Mouse (Mus musculus): ENCODE results near the gene Senp7. TPM values are rescaled to one million over a fixed set of nuclear protein-coding genes. Genes with fewer than 3 reads are reported as not detected.
"Not testable (repeated sequence)": the region's sequence is repeated elsewhere in the genome, so short reads cannot be mapped to it uniquely, and the experiment has no call there.

Gene Senp7
- polyA plus RNA-seq, 1 experiment from 2014 or later: 47.5 TPM

GRCm38 (mm10) chr16:56116155-56116554, 68.0 kb downstream of the Senp7 start:
- Histone ChIP-seq H3K9me3 (peaks cover 6% of the 10 kb centered on the region; the same call in 1 of the 2 replicates), H3K4me2 (replicated peaks) (no peak overlapping the region), H3K27me3 (no peaks in the 10 kb centered on the region), H3K4me3 (no peak overlapping the region), H3K4me1 (0 out of 2 replicates have a peak, but pooled peaks cover 8% of the 10 kb centered on the region), H3K36me3 (peaks cover 34% of the 10 kb centered on the region), H3K9ac (no peak overlapping the region), H3K27ac (no peak overlapping the region)
- ATAC-seq (ENCODE audit: low FRiP score, low read depth): no peak
- 92% methylated on average over 5 of the region's 5 CpGs for WGBS

GRCm38 (mm10) chr16:56117327-56118180, 69.4 kb downstream of the Senp7 start:
- Histone ChIP-seq H3K4me1 (0 out of 2 replicates have a peak, but pooled peaks cover 8% of the 10 kb centered on the region), H3K27me3 (no peaks in the 10 kb centered on the region), H3K4me2 (replicated peaks) (no peak overlapping the region), H3K9ac (no peak overlapping the region), H3K27ac (no peak overlapping the region; the same call in 1 of the 2 replicates), H3K9me3 (peaks cover 6% of the 10 kb centered on the region; the same call in 1 of the 2 replicates), H3K36me3 (peaks cover 29% of the 10 kb centered on the region), H3K4me3 (no peak overlapping the region)
- ATAC-seq (ENCODE audit: low FRiP score, low read depth): peak; percentile 57; the same call in 1 of the 2 replicates
- 50% methylated on average over 10 of the region's 10 CpGs for WGBS

GRCm38 (mm10) chr16:56122517-56122916, 74.4 kb downstream of the Senp7 start:
- no peak overlapping the region for H3K4me2 ChIP-seq (replicated peaks)
- H3K4me3 ChIP-seq: no peak overlapping the region
- ATAC-seq (ENCODE audit: low FRiP score, low read depth): no peak
- no peak overlapping the region for H3K9ac ChIP-seq
- H3K27me3 ChIP-seq: no peaks in the 10 kb centered on the region
- WGBS: 86% methylated on average over 5 of the region's 5 CpGs
- H3K4me1 ChIP-seq: 0 out of 2 replicates have a peak, but pooled peaks cover 8% of the 10 kb centered on the region
- H3K9me3 ChIP-seq: no peaks in the 10 kb centered on the region
- peaks cover 39% of the 10 kb centered on the region for H3K36me3 ChIP-seq
- no peak overlapping the region for H3K27ac ChIP-seq

GRCm38 (mm10) chr16:56124045-56124444, 75.9 kb downstream of the Senp7 start:
- Histone ChIP-seq H3K4me3 (no peak overlapping the region), H3K4me1 (no peaks in the 10 kb centered on the region), H3K9me3 (no peaks in the 10 kb centered on the region), H3K27ac (no peak overlapping the region), H3K36me3 (peaks cover 51% of the 10 kb centered on the region), H3K9ac (no peak overlapping the region), H3K4me2 (replicated peaks) (no peak overlapping the region), H3K27me3 (no peaks in the 10 kb centered on the region)
- ATAC-seq (ENCODE audit: low FRiP score, low read depth): no peak
- WGBS: 83% methylated on average over 3 of the region's 3 CpGs

- H3K27ac ChIP-seq: no peak overlapping the region
These were observed 83.5 kb downstream of the Senp7 start for GRCm38 (mm10) chr16:56131666-56132065.

GRCm38 (mm10) chr16:56134149-56134548, 86.0 kb downstream of the Senp7 start:
- Histone ChIP-seq H3K9me3 (no peaks in the 10 kb centered on the region), H3K27ac (no peak overlapping the region), H3K4me1 (no peaks in the 10 kb centered on the region), H3K27me3 (no peaks in the 10 kb centered on the region), H3K9ac (no peak overlapping the region), H3K4me3 (no peak overlapping the region), H3K36me3 (peaks cover 12% of the 10 kb centered on the region), H3K4me2 (replicated peaks) (no peak overlapping the region)
- ATAC-seq (ENCODE audit: low FRiP score, low read depth): no peak
- WGBS: 58% methylated on average over 4 of the region's 4 CpGs

More at GRCm38 (mm10) chr16:56131666-56132065, 83.5 kb downstream of the Senp7 start:
- Histone ChIP-seq H3K4me3 (no peak overlapping the region), H3K4me1 (no peaks in the 10 kb centered on the region), H3K9ac (no peak overlapping the region), H3K36me3 (peaks cover 25% of the 10 kb centered on the region), H3K9me3 (no peaks in the 10 kb centered on the region), H3K4me2 (replicated peaks) (no peak overlapping the region), H3K27me3 (no peaks in the 10 kb centered on the region)
- 28% methylated on average over 3 of the region's 3 CpGs for WGBS
- no peak for ATAC-seq (ENCODE audit: low FRiP score, low read depth)

GRCm38 (mm10) chr16:56137672-56138071, 89.5 kb downstream of the Senp7 start:
- not testable (repeated sequence) for H3K9me3 ChIP-seq; H3K27me3 ChIP-seq; H3K4me3 ChIP-seq; H3K4me2 ChIP-seq (replicated peaks); H3K9ac ChIP-seq; ATAC-seq (ENCODE audit: low FRiP score, low read depth); H3K27ac ChIP-seq; H3K4me1 ChIP-seq
- H3K36me3 ChIP-seq: peaks cover 16% of the 10 kb centered on the region
- WGBS: 92% methylated on average over 5 of the region's 5 CpGs

GRCm38 (mm10) chr16:56139921-56140320, 91.8 kb downstream of the Senp7 start:
- Histone ChIP-seq H3K9ac (no peak overlapping the region), H3K4me3 (no peak overlapping the region), H3K4me1 (no peaks in the 10 kb centered on the region), H3K9me3 (no peaks in the 10 kb centered on the region), H3K36me3 (peaks cover 18% of the 10 kb centered on the region), H3K27me3 (no peaks in the 10 kb centered on the region), H3K27ac (no peak overlapping the region), H3K4me2 (replicated peaks) (no peak overlapping the region)
- no peak for ATAC-seq (ENCODE audit: low FRiP score, low read depth)
- WGBS: 83% methylated on average over 3 of the region's 3 CpGs

- H3K4me1 ChIP-seq: no peaks in the 10 kb centered on the region
- no peak overlapping the region for H3K9ac ChIP-seq
- ATAC-seq (ENCODE audit: low FRiP score, low read depth): no peak
- H3K4me3 ChIP-seq: no peak overlapping the region
- H3K27me3 ChIP-seq: no peaks in the 10 kb centered on the region
- H3K9me3 ChIP-seq: no peaks in the 10 kb centered on the region
- H3K4me2 ChIP-seq (replicated peaks): no peak overlapping the region
- H3K36me3 ChIP-seq: peaks cover 8% of the 10 kb centered on the region
- 96% methylated on average over 17 of the region's 17 CpGs for WGBS
- H3K27ac ChIP-seq: no peak overlapping the region
These were observed 96.9 kb downstream of the Senp7 start for GRCm38 (mm10) chr16:56144876-56145555.

- WGBS: 38% methylated on average over 2 of the region's 2 CpGs
- Histone ChIP-seq H3K4me1 (no peaks in the 10 kb centered on the region), H3K27me3 (no peaks in the 10 kb centered on the region), H3K9me3 (no peaks in the 10 kb centered on the region), H3K36me3 (peaks cover 4% of the 10 kb centered on the region), H3K9ac (no peak overlapping the region), H3K4me2 (replicated peaks) (no peak overlapping the region), H3K4me3 (no peak overlapping the region), H3K27ac (no peak overlapping the region)
- ATAC-seq (ENCODE audit: low FRiP score, low read depth): no peak
These were observed 99.5 kb downstream of the Senp7 start for GRCm38 (mm10) chr16:56147679-56148078.

- H3K27me3 ChIP-seq: no peaks in the 10 kb centered on the region
- ATAC-seq (ENCODE audit: low FRiP score, low read depth): no peak
- WGBS: 88% methylated on average over 7 of the region's 7 CpGs
- no peak overlapping the region for H3K27ac ChIP-seq
- H3K4me1 ChIP-seq: no peaks in the 10 kb centered on the region
- H3K4me3 ChIP-seq: no peak overlapping the region
- H3K36me3 ChIP-seq: peaks cover 31% of the 10 kb centered on the region
- H3K4me2 ChIP-seq (replicated peaks): no peak overlapping the region
- H3K9ac ChIP-seq: no peak overlapping the region
- H3K9me3 ChIP-seq: no peaks in the 10 kb centered on the region
These were observed 115.3 kb downstream of the Senp7 start for GRCm38 (mm10) chr16:56163466-56163865.

GRCm38 (mm10) chr16:56170247-56170646, 122.1 kb downstream of the Senp7 start:
- no peaks in the 10 kb centered on the region for H3K9me3 ChIP-seq
- H3K36me3 ChIP-seq: peaks cover 48% of the 10 kb centered on the region
- H3K27me3 ChIP-seq: no peaks in the 10 kb centered on the region
- H3K4me3 ChIP-seq: no peak overlapping the region
- H3K27ac ChIP-seq: no peak overlapping the region
- H3K4me2 ChIP-seq (replicated peaks): no peak overlapping the region
- no peak overlapping the region for H3K9ac ChIP-seq
- no peaks in the 10 kb centered on the region for H3K4me1 ChIP-seq
- no peak for ATAC-seq (ENCODE audit: low FRiP score, low read depth)
